Mouse (Mus musculus): Measurements from ENCODE around the gene Trappc6a. TPM values are rescaled to one million over a fixed set of nuclear protein-coding genes. Genes with fewer than 3 reads are reported as not detected.
A peak's percentile ranks its signal among the peaks of the same experiment; 100 is the strongest.

Gene Trappc6a
- polyA plus RNA-seq, 1 experiment: 54.4 TPM

DNA sequence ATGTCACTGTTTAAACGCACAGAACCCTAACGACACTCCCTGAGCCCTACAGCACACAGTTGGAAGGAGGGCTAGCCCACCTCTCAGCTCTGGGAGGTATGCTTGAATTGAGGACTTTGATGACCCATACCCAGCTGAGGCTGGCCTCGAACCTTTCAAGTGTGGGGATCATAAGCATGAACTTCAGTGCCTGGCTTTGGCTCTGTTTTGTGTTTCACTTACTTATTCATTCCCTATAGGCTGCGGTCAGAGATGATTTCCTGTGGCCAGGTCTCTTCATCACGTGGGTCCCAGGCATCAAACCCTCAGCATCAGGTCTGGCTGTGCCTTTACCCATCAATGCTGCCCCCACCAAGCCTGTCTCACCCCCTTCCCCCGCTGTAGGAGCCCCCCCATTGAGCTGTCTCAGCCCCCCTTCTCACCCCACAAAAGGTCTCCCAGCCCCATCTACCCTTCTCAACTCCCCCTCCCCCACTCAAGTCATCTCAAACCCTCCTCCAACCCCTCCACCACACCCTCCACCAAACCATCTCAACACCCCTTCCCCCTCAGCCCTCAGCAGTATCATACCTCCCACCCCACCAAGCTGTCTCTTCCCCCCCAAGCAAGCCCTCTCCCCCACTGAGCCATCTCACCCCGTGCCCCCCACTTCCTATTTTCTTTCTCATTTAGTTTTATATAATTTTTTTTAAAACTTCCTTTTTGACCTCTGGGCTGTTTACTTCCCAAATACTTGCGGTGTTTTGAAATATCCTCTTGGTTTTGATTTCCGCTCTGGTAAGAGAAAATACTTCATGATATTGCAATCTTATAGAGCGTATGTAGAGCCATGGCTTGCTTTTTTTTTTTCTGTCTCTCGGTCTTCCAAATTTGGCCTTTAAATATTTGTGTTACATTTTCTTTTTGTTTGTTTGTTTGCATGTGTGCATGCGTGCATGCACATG is 7.5 kb upstream of the Trappc6a start:
- 24% methylated on average over 12 of the region's 12 CpGs for WGBS
- H3K4me1 ChIP-seq (ENCODE audit: control insufficient read depth, insufficient read depth, insufficient read length): peaks cover 7% of the 10 kb centered on the region; the same call in 1 of the 2 replicates
- DNase-seq (ENCODE audit: low read depth in 1 of 2, low spot score in 2 of 2): no peak
- H3K4me3 ChIP-seq (ENCODE audit: extremely low read depth, insufficient read depth, insufficient read length): no peak overlapping the region
- H3K27me3 ChIP-seq (ENCODE audit: control insufficient read depth, insufficient read depth, low read length): no peaks in the 10 kb centered on the region
- TF ChIP-seq CTCF (IDR thresholded peaks at IDR 0.05; ENCODE audit: extremely low read depth, insufficient read depth, insufficient read length, insufficient replicate concordance) (no peak), POLR2A (IDR thresholded peaks at IDR 0.05; ENCODE audit: low read depth, low read length) (no peak)
- H3K27ac ChIP-seq (ENCODE audit: insufficient read depth, low read length): peak overlapping the region; percentile 48
- H3K36me3 ChIP-seq (ENCODE audit: control insufficient read depth, insufficient read depth, low read length): no peaks in the 10 kb centered on the region

DNA sequence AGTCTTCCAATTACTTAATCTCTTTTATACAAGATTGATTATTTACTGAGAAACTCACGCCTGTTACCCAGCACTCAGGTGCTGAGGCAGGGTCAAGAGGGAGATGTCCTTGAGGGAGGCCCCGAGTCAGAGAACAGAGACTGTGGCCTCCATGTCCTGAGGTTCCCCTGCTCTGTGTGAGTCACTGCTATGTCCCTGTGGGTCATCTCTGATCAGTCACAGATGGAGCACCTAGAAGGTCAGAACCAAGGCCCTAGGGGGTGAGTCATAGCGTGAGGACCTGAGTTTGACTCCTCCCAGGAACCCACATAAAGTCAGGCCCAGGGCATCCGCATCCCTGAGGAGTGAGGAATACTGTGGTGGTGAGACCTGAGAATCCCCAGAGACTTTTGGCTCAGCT is 6.5 kb upstream of the Trappc6a start:
- DNase-seq (ENCODE audit: low read depth in 1 of 2, low spot score in 2 of 2): no peak
- H3K36me3 ChIP-seq (ENCODE audit: control insufficient read depth, insufficient read depth, low read length): no peaks in the 10 kb centered on the region
- no peak for TF ChIP-seq CTCF (IDR thresholded peaks at IDR 0.05; ENCODE audit: extremely low read depth, insufficient read depth, insufficient read length, insufficient replicate concordance)
- no peak for TF ChIP-seq POLR2A (IDR thresholded peaks at IDR 0.05; ENCODE audit: low read depth, low read length)
- WGBS: 81% methylated on average over 4 of the region's 4 CpGs
- H3K4me3 ChIP-seq (ENCODE audit: extremely low read depth, insufficient read depth, insufficient read length): no peak overlapping the region
- no peaks in the 10 kb centered on the region for H3K27me3 ChIP-seq (ENCODE audit: control insufficient read depth, insufficient read depth, low read length)
- peak overlapping the region; percentile 48; the same call in 1 of the 2 replicates for H3K27ac ChIP-seq (ENCODE audit: insufficient read depth, low read length)
- peaks cover 7% of the 10 kb centered on the region; the same call in 1 of the 2 replicates for H3K4me1 ChIP-seq (ENCODE audit: control insufficient read depth, insufficient read depth, insufficient read length)

DNA sequence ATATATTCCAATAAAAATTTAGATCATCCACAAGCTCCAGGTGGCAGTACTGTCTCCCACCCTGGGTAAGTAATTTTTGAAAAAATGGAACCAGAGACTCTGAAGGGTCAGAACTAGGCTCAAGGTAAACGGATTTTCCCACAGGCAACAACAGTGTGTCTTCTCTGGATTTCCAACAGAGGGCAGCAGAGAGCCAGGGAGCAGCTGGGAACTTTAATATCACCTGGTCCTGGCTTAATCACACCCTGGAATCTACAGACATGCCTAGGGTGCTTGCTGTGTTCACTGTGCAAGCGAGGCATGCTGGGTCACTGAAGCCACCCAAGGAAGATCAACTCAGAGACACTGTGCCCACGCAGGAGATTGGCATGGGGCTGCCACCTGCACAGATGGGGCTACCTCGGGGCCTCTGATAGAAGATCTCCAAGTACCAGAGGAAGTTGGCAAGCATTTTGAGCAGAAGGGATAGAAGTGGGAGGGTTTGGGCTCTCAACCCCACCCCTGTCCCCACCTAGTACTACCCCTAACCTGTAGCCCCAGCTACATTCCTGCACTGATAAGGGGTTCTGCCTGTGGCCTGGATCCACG is 4.6 kb upstream of the Trappc6a start:
- H3K36me3 ChIP-seq (ENCODE audit: control insufficient read depth, insufficient read depth, low read length): no peaks in the 10 kb centered on the region
- no peaks in the 10 kb centered on the region for H3K27me3 ChIP-seq (ENCODE audit: control insufficient read depth, insufficient read depth, low read length)
- no peak overlapping the region for H3K4me3 ChIP-seq (ENCODE audit: extremely low read depth, insufficient read depth, insufficient read length)
- peaks cover 15% of the 10 kb centered on the region for H3K4me1 ChIP-seq (ENCODE audit: control insufficient read depth, insufficient read depth, insufficient read length)
- WGBS: 34% methylated on average over 5 of the region's 5 CpGs
- no peak overlapping the region for H3K27ac ChIP-seq (ENCODE audit: insufficient read depth, low read length)
- peak in 1 of 2 experiments; percentile 43 for DNase-seq (ENCODE audit: low read depth in 1 of 2, low spot score in 2 of 2)
- no peak for TF ChIP-seq POLR2A (IDR thresholded peaks at IDR 0.05; ENCODE audit: low read depth, low read length)
- peak; percentile 71; the same call in 1 of the 2 replicates for TF ChIP-seq CTCF (IDR thresholded peaks at IDR 0.05; ENCODE audit: extremely low read depth, insufficient read depth, insufficient read length, insufficient replicate concordance)

DNA sequence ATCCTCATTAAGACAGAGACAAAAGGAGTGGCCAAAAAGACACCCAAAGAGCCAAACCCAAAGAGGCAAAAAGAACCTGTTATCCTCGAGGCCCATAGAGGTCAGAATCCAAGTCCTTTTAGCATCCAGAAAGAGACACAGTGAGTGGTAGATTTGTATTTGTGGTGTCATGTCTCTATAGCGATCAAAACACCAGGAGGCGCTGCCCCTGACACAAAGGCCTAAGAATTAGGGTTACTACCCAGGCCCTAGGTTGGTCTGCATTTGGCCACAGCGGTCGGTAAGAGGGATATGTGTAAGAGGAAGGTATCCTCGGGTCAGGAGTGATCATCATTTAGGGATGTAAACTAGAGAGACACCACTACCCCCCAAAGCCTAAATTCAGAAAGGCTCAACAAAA is 1.9 kb upstream of the Trappc6a start:
- no peak for DNase-seq (ENCODE audit: low read depth in 1 of 2, low spot score in 2 of 2)
- Histone ChIP-seq H3K4me1 (ENCODE audit: control insufficient read depth, insufficient read depth, insufficient read length) (peaks cover 12% of the 10 kb centered on the region), H3K36me3 (ENCODE audit: control insufficient read depth, insufficient read depth, low read length) (no peaks in the 10 kb centered on the region), H3K27me3 (ENCODE audit: control insufficient read depth, insufficient read depth, low read length) (no peaks in the 10 kb centered on the region), H3K4me3 (ENCODE audit: extremely low read depth, insufficient read depth, insufficient read length) (no peak overlapping the region), H3K27ac (ENCODE audit: insufficient read depth, low read length) (no peak overlapping the region)
- WGBS: 53% methylated on average over 6 of the region's 6 CpGs
- TF ChIP-seq CTCF (IDR thresholded peaks at IDR 0.05; ENCODE audit: extremely low read depth, insufficient read depth, insufficient read length, insufficient replicate concordance) (no peak), POLR2A (IDR thresholded peaks at IDR 0.05; ENCODE audit: low read depth, low read length) (no peak)

DNA sequence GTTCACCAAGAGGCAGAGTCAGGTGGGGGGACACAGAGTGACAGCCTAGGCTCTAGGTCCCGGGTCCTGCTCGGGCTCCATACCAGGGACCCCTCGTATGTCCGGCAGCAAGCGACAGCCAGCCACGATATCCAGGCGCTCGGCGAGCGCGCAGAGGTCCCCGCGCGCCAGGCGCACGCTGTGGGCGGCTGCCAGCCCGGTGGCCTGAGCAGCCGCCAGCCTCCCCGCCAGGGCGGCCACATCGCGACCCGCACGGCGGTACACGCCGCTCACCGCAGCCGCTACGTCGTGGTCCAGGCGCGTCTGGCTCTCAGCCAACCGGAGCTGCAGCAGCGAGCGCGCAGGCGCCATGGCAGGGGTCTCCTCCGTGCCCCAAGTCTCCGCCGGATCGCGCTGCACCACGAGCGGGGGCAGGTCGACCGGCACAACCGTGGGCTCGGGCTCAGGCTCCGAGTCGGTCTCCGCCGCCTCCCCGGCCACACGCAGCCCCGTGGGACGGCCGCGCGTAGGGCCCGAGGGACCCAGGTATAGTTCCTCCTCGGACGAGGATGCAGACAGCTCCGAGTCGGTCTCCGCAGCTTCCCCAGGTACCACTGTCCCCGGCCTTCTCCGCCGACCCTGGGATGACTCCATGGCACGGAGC is 1.1 kb upstream of the Trappc6a start:
- Histone ChIP-seq H3K27me3 (ENCODE audit: control insufficient read depth, insufficient read depth, low read length) (no peaks in the 10 kb centered on the region), H3K4me1 (ENCODE audit: control insufficient read depth, insufficient read depth, insufficient read length) (peaks cover 12% of the 10 kb centered on the region), H3K27ac (ENCODE audit: insufficient read depth, low read length) (no peak overlapping the region), H3K36me3 (ENCODE audit: control insufficient read depth, insufficient read depth, low read length) (no peaks in the 10 kb centered on the region), H3K4me3 (ENCODE audit: extremely low read depth, insufficient read depth, insufficient read length) (peak overlapping the region; percentile 84)
- 5% methylated on average over 70 of the region's 71 CpGs for WGBS
- TF ChIP-seq POLR2A (IDR thresholded peaks at IDR 0.05; ENCODE audit: low read depth, low read length) (no peak), CTCF (IDR thresholded peaks at IDR 0.05; ENCODE audit: extremely low read depth, insufficient read depth, insufficient read length, insufficient replicate concordance) (no peak)
- DNase-seq (ENCODE audit: low read depth in 1 of 2, low spot score in 2 of 2): peak in 1 of 2 experiments; percentile 37

DNA sequence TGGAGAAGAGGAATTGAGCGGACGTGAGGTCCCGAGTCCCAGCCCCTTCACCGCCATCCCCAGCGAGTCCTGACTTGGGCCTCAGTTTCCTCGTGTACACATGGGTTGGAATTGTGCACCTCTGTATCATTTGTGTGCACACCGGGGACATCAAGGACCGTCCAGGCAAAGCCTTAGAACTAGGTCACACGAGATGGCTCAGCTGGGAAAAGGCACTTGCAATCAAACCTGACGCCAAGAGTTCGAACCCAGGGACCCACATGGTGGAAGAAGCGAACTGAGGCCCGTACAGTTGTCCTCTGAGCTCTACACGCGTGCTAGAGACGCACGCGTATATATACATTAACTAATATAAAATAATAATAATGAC is 598 bp upstream of the Trappc6a start:
- TF ChIP-seq CTCF (IDR thresholded peaks at IDR 0.05; ENCODE audit: extremely low read depth, insufficient read depth, insufficient read length, insufficient replicate concordance): no peak
- TF ChIP-seq POLR2A (IDR thresholded peaks at IDR 0.05; ENCODE audit: low read depth, low read length): no peak
- no peaks in the 10 kb centered on the region for H3K27me3 ChIP-seq (ENCODE audit: control insufficient read depth, insufficient read depth, low read length)
- WGBS: 11% methylated on average over 18 of the region's 18 CpGs
- no peak overlapping the region for H3K27ac ChIP-seq (ENCODE audit: insufficient read depth, low read length)
- H3K4me1 ChIP-seq (ENCODE audit: control insufficient read depth, insufficient read depth, insufficient read length): peaks cover 12% of the 10 kb centered on the region
- no peak for DNase-seq (ENCODE audit: low read depth in 1 of 2, low spot score in 2 of 2)
- peak overlapping the region; percentile 84 for H3K4me3 ChIP-seq (ENCODE audit: extremely low read depth, insufficient read depth, insufficient read length)
- no peaks in the 10 kb centered on the region for H3K36me3 ChIP-seq (ENCODE audit: control insufficient read depth, insufficient read depth, low read length)
